Mouse (Mus musculus): ENCODE data around the gene 4930596D02Rik. TPM values are rescaled to one million over a fixed set of nuclear protein-coding genes. Genes with fewer than 3 reads are reported as not detected.

Gene 4930596D02Rik
- polyA plus RNA-seq, 2 experiments: not detected

DNA sequence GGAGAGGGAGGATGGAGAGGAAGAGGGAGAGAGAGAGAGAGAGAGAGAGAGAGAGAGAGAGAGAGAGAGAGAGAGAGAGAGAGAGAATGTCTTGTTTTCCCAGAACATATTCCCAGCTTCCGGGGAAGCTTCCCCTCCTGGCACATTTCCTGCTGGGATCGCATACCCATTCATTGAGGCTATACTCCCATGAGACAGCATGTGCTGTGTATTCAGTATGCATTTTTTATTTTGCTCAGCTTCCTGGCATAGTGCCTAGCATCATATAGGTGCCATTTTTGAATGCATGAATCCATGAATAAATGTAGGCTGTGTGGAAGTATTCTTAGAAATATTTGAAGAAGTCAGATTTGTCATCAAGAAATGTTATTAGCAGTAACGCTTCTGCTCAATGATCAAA lies 31.7 kb downstream of the 4930596D02Rik start:
- WGBS: 87% methylated on average over 3 of the region's 3 CpGs
- no peak for TF ChIP-seq POLR2A (IDR thresholded peaks at IDR 0.05; ENCODE audit: borderline replicate concordance, extremely low read depth, insufficient read depth, insufficient read length)
- H3K4me3 ChIP-seq (replicated peaks; ENCODE audit: low read length): no peak overlapping the region

DNA sequence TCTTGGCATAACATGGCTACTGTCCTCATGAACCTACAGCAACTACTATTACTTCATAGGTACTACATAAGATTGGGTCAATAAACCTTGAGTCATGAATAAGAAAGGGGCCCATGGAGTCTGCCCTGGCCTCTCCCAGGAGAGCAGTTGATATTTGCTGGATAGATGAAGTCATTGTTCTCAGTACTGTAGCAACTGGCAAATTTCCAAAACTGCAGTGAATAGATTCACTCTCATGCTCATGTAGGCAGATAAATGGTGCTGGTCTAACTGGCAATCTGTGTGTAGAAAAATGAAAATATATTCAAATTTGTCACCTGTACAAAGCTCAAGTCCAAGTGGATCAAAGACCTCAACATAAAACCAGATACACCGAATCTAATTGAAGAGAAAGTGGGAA lies 38.5 kb downstream of the 4930596D02Rik start:
- Histone ChIP-seq H3K9ac (ENCODE audit: low read depth, low read length, severe bottlenecking) (no peak overlapping the region), H3K27me3 (ENCODE audit: control insufficient read depth, insufficient read depth, low read length) (no peaks in the 10 kb centered on the region), H3K4me1 (ENCODE audit: control insufficient read depth, insufficient read depth, low read length) (no peaks in the 10 kb centered on the region), H3K4me3 (replicated peaks; ENCODE audit: low read length) (no peak overlapping the region), H3K36me3 (ENCODE audit: control insufficient read depth, insufficient read depth, low read length) (no peaks in the 10 kb centered on the region), H3K4me2 (replicated peaks; ENCODE audit: low read depth, low read length, severe bottlenecking) (no peak overlapping the region), H3K27ac (replicated peaks; ENCODE audit: low read depth, low read length) (no peak overlapping the region), H3K9me3 (ENCODE audit: control insufficient read depth, low read length) (no peaks in the 10 kb centered on the region)
- ATAC-seq (ENCODE audit: low FRiP score, low read depth): no peak
- 90% methylated on average over 1 of the region's 1 CpGs for WGBS
- TF ChIP-seq POLR2A (IDR thresholded peaks at IDR 0.05; ENCODE audit: borderline replicate concordance, extremely low read depth, insufficient read depth, insufficient read length): no peak
- DNase-seq (ENCODE audit: low spot score): no peak

More for the DNA sequence above, 31.7 kb downstream of the 4930596D02Rik start:
- no peaks in the 10 kb centered on the region for H3K27me3 ChIP-seq (ENCODE audit: control insufficient read depth, insufficient read depth, low read length)
- no peaks in the 10 kb centered on the region for H3K36me3 ChIP-seq (ENCODE audit: control insufficient read depth, insufficient read depth, low read length)
- no peak overlapping the region for H3K27ac ChIP-seq (replicated peaks; ENCODE audit: low read depth, low read length)
- H3K4me2 ChIP-seq (replicated peaks; ENCODE audit: low read depth, low read length, severe bottlenecking): no peak overlapping the region
- DNase-seq (ENCODE audit: low spot score) (no peak), ATAC-seq (ENCODE audit: low FRiP score, low read depth) (no peak)
- no peaks in the 10 kb centered on the region for H3K9me3 ChIP-seq (ENCODE audit: control insufficient read depth, low read length)
- no peaks in the 10 kb centered on the region for H3K4me1 ChIP-seq (ENCODE audit: control insufficient read depth, insufficient read depth, low read length)
- no peak overlapping the region for H3K9ac ChIP-seq (ENCODE audit: low read depth, low read length, severe bottlenecking)
